Mouse (Mus musculus): ENCODE results near the gene Sertm1. TPM values are rescaled to one million over a fixed set of nuclear protein-coding genes. Genes with fewer than 3 reads are reported as not detected.

Gene Sertm1
- polyA plus RNA-seq (2014; fragmentation: Illumina TruSeq; extraction: RNeasy Lipid Tissue Mini Kit (QIAGEN cat#74804); ENCODE audit: low read depth, low replicate concordance): 0.50 TPM

GRCm38 (mm10) chr3:54915643-54916071, at the start of gene Sertm1:
Gene Sertm1 (minus strand): TSS chr3:54915887.

Other genes with a start within 250 kb of the Sertm1 start
- 23.7 TPM for gene Supt20, start 223.1 kb downstream of the Sertm1 start, polyA plus RNA-seq (2014; fragmentation: Illumina TruSeq; extraction: RNeasy Lipid Tissue Mini Kit (QIAGEN cat#74804); ENCODE audit: low read depth, low replicate concordance)
- not detected for gene Gm21958, start 201.5 kb downstream of the Sertm1 start, polyA plus RNA-seq (2014; fragmentation: Illumina TruSeq; extraction: RNeasy Lipid Tissue Mini Kit (QIAGEN cat#74804); ENCODE audit: low read depth, low replicate concordance)
- gene Exosc8, start 180.5 kb downstream of the Sertm1 start, polyA plus RNA-seq (2014; fragmentation: Illumina TruSeq; extraction: RNeasy Lipid Tissue Mini Kit (QIAGEN cat#74804); ENCODE audit: low read depth, low replicate concordance): 25.1 TPM
- gene Alg5, start 180.3 kb downstream of the Sertm1 start, polyA plus RNA-seq (2014; fragmentation: Illumina TruSeq; extraction: RNeasy Lipid Tissue Mini Kit (QIAGEN cat#74804); ENCODE audit: low read depth, low replicate concordance): 16.2 TPM
- 1.4 TPM for gene Smad9, start 160.3 kb downstream of the Sertm1 start, polyA plus RNA-seq (2014; fragmentation: Illumina TruSeq; extraction: RNeasy Lipid Tissue Mini Kit (QIAGEN cat#74804); ENCODE audit: low read depth, low replicate concordance)
- 19.2 TPM for gene Rfxap, start 108.1 kb downstream of the Sertm1 start, polyA plus RNA-seq (2014; fragmentation: Illumina TruSeq; extraction: RNeasy Lipid Tissue Mini Kit (QIAGEN cat#74804); ENCODE audit: low read depth, low replicate concordance)
- not detected for gene Ccna1, start 139.6 kb upstream of the Sertm1 start, polyA plus RNA-seq (2014; fragmentation: Illumina TruSeq; extraction: RNeasy Lipid Tissue Mini Kit (QIAGEN cat#74804); ENCODE audit: low read depth, low replicate concordance)
- gene Spg20, start 196.2 kb upstream of the Sertm1 start, polyA plus RNA-seq (2014; fragmentation: Illumina TruSeq; extraction: RNeasy Lipid Tissue Mini Kit (QIAGEN cat#74804); ENCODE audit: low read depth, low replicate concordance): 28.1 TPM
- not detected for gene Ccdc169, start 221.5 kb upstream of the Sertm1 start, polyA plus RNA-seq (2014; fragmentation: Illumina TruSeq; extraction: RNeasy Lipid Tissue Mini Kit (QIAGEN cat#74804); ENCODE audit: low read depth, low replicate concordance)